Mouse (Mus musculus) liver, adult 2 months (tissue): Measurements from ENCODE around the gene Brd2. TPM values are rescaled to one million over a fixed set of nuclear protein-coding genes. Genes with fewer than 3 reads are reported as not detected.
A peak's percentile ranks its signal among the peaks of the same experiment; 100 is the strongest.
"Not testable (repeated sequence)": the region's sequence is repeated elsewhere in the genome, so short reads cannot be mapped to it uniquely, and the experiment has no call there.

Source experiments
- DNase-seq: peaks from one replicate; pipeline ENCODE4 v3.0.0-alpha.2; 2011; ENCODE audit warnings: low read depth, low spot score; ENCODE audit errors: extremely low read depth
- H3K27ac ChIP-seq: fragments of 200-500 bp; replicated peaks from 2 replicates; pipeline ENCODE4 v1.5.1; 2012; ENCODE audit warnings: low read depth, mild to moderate bottlenecking, control low read depth, inconsistent platforms, low read length; ENCODE audit not compliant: insufficient read depth
- H3K27me3 ChIP-seq: fragments of 200-500 bp; 2 replicates; pipeline ENCODE4 v1.6.1; 2012; ENCODE audit warnings: mild to moderate bottlenecking, moderate library complexity, low read length, inconsistent platforms; ENCODE audit not compliant: control insufficient read depth, insufficient read depth
- H3K36me3 ChIP-seq: fragments of 200-500 bp; 2 replicates; pipeline ENCODE4 v1.6.1; 2012; ENCODE audit warnings: low read length, inconsistent platforms; ENCODE audit not compliant: control insufficient read depth, insufficient read depth
- H3K4me1 ChIP-seq: fragments of 200-500 bp; 2 replicates; pipeline ENCODE4 v1.6.1; 2011; ENCODE audit warnings: low read length; ENCODE audit not compliant: control insufficient read depth, insufficient read depth
- H3K4me3 ChIP-seq: fragments of 200-500 bp; 2 replicates; pipeline ENCODE4 v1.5.1; 2011; ENCODE audit warnings: low read depth, mild to moderate bottlenecking, control low read depth, low read length, moderate library complexity; ENCODE audit not compliant: insufficient read depth
- H3K79me2 ChIP-seq: fragments of 200-500 bp; 2 replicates; pipeline ENCODE4 v1.6.1; 2012; ENCODE audit warnings: inconsistent platforms, mild to moderate bottlenecking, low read length, moderate library complexity; ENCODE audit not compliant: control insufficient read depth, insufficient read depth
- H3K9ac ChIP-seq: fragments of 200-500 bp; 2 replicates; pipeline ENCODE4 v1.6.1; 2012; ENCODE audit warnings: low read depth, mild to moderate bottlenecking, control low read depth, inconsistent platforms, low read length
- CTCF ChIP-seq: fragments of 200-500 bp; IDR thresholded peaks from 2 replicates; pipeline ENCODE4 v1.5.1; 2011; ENCODE audit warnings: low read depth, low read length, control low read depth
- POLR2A ChIP-seq: fragments of 200-500 bp; IDR thresholded peaks from 2 replicates; pipeline ENCODE4 v1.6.1; 2011; ENCODE audit warnings: low read length, control low read depth; ENCODE audit not compliant: insufficient read depth; ENCODE audit errors: extremely low read depth
- WGBS: fragments of 180-500 bp; shearing (Covaris S2); methylation state at CpG from one replicate; pipeline ENCODE4 v1.1.7; 2018; 5-methylcytosine and 5-hydroxymethylcytosine counted together
- polyA plus RNA-seq: library from polyadenylated mRNA; depleted of rRNA; stranded (reverse); fragments of >200 nt; gene quantifications from 2 replicates; pipeline ENCODE4 v1.2.3, GENCODE M21; 2012
- total RNA-seq: library from RNA; depleted of rRNA; stranded (reverse); fragments of >200 nt; gene quantifications from 2 replicates; pipeline ENCODE4 v1.2.3, GENCODE M21; 2014

Gene Brd2
- total and polyA plus RNA-seq, 2 experiments, result 39.0 to 76.9 TPM

DNA sequence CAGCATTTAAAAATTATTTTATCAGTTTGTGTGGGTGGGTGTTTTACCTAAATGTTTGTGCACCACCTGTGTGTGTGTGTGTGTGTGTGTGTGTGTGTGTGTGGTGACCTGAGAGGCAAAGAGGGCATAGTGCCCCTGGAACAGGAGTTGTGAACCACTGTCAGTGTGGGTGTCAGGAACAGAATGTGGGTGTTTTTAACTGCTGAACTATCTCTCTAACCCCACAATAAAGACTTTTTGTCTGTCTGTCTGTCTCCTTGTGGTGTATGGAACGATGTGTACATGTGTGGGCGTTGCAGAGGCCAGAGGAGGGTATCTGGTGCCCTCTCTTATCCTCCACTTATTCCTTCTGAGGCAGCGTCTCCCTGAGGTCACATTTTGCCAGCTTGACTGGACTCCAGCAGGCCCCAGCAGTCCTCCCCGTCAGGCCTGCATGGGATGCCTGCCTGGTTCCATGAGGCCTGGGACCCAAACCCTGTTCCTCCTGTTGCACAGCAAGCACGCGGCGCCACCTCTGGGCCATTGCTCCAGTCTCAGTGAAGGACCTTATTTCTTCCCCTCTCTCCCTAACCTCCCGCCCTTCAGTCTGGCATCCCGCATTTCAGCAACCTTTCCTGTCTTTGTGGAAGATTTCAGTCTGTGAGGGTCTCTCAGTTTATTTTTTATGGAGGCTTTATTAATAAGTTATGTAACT, 41.9 kb upstream of the Brd2 start:
- H3K9ac ChIP-seq, result no peak overlapping the region
- TF ChIP-seq POLR2A, result no peak
- peak; percentile 39 for TF ChIP-seq CTCF
- H3K4me1 ChIP-seq, result no peaks in the 10 kb centered on the region
- H3K27me3 ChIP-seq, result no peaks in the 10 kb centered on the region
- H3K4me3 ChIP-seq, result no peak overlapping the region
- WGBS, result 57% methylated on average over 9 of the region's 9 CpGs
- H3K27ac ChIP-seq, result no peak overlapping the region
- H3K36me3 ChIP-seq, result no peaks in the 10 kb centered on the region
- no peak for DNase-seq
- no peaks in the 10 kb centered on the region for H3K79me2 ChIP-seq

DNA sequence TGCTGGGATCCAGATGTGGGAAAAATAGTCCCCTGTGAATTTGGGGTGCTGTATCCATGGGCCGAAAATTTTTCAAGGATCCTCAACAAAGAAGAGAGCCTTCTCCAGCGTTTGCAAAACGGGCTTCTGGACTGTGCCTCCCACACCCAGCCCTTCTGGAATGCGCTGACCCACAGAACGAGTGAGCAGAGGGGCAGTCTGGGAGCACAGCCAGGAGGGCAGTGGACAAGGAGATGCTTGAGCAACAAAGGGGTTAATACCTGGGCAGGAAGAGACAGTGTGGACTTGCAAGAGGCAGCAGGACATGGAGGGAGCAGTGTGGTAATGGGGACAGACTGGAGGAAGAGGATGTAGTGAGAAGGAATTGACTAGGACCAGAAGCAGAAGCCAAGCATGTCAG, 33.1 kb upstream of the Brd2 start:
- H3K4me3 ChIP-seq, result no peak overlapping the region
- H3K27me3 ChIP-seq, result no peaks in the 10 kb centered on the region
- H3K4me1 ChIP-seq, result no peaks in the 10 kb centered on the region
- 56% methylated on average over 5 of the region's 5 CpGs for WGBS
- TF ChIP-seq POLR2A (no peak), CTCF (no peak)
- H3K36me3 ChIP-seq, result no peaks in the 10 kb centered on the region
- no peak overlapping the region for H3K9ac ChIP-seq
- no peak for DNase-seq
- no peaks in the 10 kb centered on the region for H3K79me2 ChIP-seq
- H3K27ac ChIP-seq, result no peak overlapping the region

DNA sequence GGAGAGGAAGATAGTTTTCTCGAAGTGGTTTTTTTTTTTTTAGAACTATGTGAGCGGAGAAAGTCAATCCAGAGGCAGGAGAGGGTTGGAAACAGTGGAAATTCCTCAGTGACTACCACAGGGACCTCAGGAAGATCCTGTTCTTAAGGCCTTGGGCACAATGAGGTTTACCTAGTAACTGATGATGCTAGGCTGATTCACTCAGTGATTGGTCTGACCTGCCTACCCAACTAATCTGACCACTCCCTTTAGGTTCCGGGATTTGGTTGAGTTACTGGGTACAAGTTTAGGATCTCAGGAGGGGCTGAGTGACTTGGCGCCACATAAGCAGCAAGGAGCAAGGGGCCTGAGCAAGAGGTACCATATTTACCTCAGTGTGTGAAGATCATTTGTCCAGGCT, 30.5 kb upstream of the Brd2 start, which contains the start of gene H2-DMb1:
H2-DMb1 (plus strand) TSS at position 150 of the 400 bp plus-strand sequence.
- TF ChIP-seq POLR2A, result no peak
- no peak for TF ChIP-seq CTCF
- Histone ChIP-seq H3K27ac (no peak within 1 kb of the TSS), H3K4me1 (no peaks in the 10 kb centered on the region), H3K36me3 (no peaks in the 10 kb centered on the region), H3K27me3 (no peaks in the 10 kb centered on the region), H3K79me2 (no peaks in the 10 kb centered on the region), H3K9ac (0 out of 2 replicates have a peak within 1 kb of the TSS, but pooled peaks have one; percentile 6), H3K4me3 (peak within 1 kb of the TSS; percentile 44)
- WGBS, result 51% methylated on average over 4 of the region's 4 CpGs
- DNase-seq, result peak; percentile 75

DNA sequence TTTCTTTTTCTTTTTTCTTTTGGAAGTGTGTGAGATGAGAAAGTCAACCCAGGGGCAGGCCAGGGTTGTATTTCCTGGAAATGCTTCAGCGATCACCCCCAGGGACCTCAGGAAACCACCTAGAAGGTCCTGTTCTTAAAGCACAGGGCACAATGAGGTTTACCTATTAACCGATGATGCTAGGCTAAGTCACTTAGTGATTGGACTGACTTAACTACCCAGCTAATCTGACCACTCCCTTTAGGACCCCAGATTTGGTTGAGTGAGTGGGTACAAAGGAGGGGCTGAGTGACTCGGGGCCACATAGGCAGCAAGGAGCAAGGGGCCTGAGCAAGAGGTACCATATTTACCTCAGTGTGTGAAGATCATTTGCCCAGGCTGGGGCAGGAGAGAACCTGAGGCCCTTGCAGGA, 22.5 kb upstream of the Brd2 start:
- 76% methylated on average over 3 of the region's 3 CpGs for WGBS
- H3K79me2 ChIP-seq, result no peaks in the 10 kb centered on the region
- no peak overlapping the region for H3K27ac ChIP-seq
- no peak for TF ChIP-seq POLR2A
- no peak for TF ChIP-seq CTCF
- no peaks in the 10 kb centered on the region for H3K36me3 ChIP-seq
- peaks cover 6% of the 10 kb centered on the region; the same call in 1 of the 2 replicates for H3K27me3 ChIP-seq
- no peak for DNase-seq
- H3K4me1 ChIP-seq, result no peaks in the 10 kb centered on the region
- no peak overlapping the region; the same call in 1 of the 2 replicates for H3K4me3 ChIP-seq
- H3K9ac ChIP-seq, result no peak overlapping the region

DNA sequence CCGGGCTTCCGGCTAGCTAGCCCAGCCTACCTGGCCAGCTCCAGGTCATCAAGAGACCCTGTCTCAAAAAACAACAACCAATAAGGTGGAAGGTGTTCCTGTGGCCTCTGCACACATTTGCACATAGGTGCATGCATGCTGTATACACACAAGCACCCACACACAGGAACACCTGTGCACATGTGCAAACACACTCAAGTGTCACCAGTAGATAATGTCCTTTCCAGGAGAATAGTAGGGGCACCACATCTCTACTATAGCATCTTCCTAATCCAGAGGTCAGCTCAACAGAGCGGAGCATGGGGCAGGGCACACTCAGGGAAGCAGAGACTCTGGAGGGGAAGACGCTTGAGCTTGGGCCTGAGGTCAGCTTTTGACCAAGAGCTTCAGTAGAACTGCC, 21.8 kb upstream of the Brd2 start:
- not testable (repeated sequence) for H3K36me3 ChIP-seq, H3K4me1 ChIP-seq, H3K4me3 ChIP-seq, DNase-seq, H3K27me3 ChIP-seq, H3K9ac ChIP-seq, H3K27ac ChIP-seq, H3K79me2 ChIP-seq
- 93% methylated on average over 4 of the region's 4 CpGs for WGBS

DNA sequence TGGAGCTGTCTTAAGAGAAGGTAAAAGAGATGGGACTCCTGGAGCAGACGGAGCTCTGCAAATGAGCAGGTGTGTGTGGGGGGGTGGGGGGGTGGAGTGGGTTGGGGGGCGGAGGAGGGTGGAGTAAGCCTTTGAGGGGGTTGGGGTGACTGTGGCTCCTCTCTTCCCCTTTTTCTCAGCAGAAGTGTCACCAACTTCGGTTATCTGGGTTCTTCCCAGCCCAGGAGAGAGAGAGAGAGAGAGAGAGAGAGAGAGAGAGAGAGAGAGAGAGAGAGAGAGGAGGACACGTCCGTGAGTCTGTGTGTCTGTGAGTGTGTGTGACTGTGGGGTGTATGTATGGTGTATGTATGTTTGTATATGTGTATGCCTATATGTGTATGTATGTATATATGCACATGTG, 21.0 kb upstream of the Brd2 start:
- DNase-seq, result no peak
- H3K79me2 ChIP-seq, result no peaks in the 10 kb centered on the region
- H3K9ac ChIP-seq, result no peak overlapping the region
- peaks cover 7% of the 10 kb centered on the region; the same call in 1 of the 2 replicates for H3K27me3 ChIP-seq
- H3K4me3 ChIP-seq, result no peak overlapping the region
- no peaks in the 10 kb centered on the region for H3K36me3 ChIP-seq
- 66% methylated on average over 5 of the region's 5 CpGs for WGBS
- no peaks in the 10 kb centered on the region for H3K4me1 ChIP-seq
- H3K27ac ChIP-seq, result no peak overlapping the region
- TF ChIP-seq CTCF (no peak), POLR2A (no peak)
